Mouse (Mus musculus): ENCODE data around the gene Tspan32. TPM values are rescaled to one million over a fixed set of nuclear protein-coding genes. Genes with fewer than 3 reads are reported as not detected.

Gene Tspan32
- polyA plus RNA-seq, 1 experiment from 2014 or later, result 0.28 TPM

- WGBS, result 98% methylated on average over 1 of the region's 1 CpGs
- Histone ChIP-seq H3K27me3 (replicated peaks; ENCODE audit: control insufficient read depth, insufficient read depth, low read length) (no peaks in the 10 kb centered on the region), H3K27ac (ENCODE audit: low read depth, low read length) (no peak overlapping the region), H3K4me3 (ENCODE audit: low read length) (no peak overlapping the region), H3K36me3 (ENCODE audit: control insufficient read depth, insufficient read depth, low read length) (peaks cover 12% of the 10 kb centered on the region), H3K4me1 (ENCODE audit: control insufficient read depth, insufficient read depth, low read depth, low read length) (no peaks in the 10 kb centered on the region), H3K9ac (ENCODE audit: low read depth, low read length) (no peak overlapping the region), H3K9me3 (ENCODE audit: control insufficient read depth, low read length) (no peaks in the 10 kb centered on the region), H3K4me2 (ENCODE audit: low read length) (no peak overlapping the region)
- ATAC-seq, result no peak
Observed at GRCm38 (mm10) chr7:143024293-143024692, 19.4 kb downstream of the Tspan32 start.

GRCm38 (mm10) chr7:143025496-143025895, 20.6 kb downstream of the Tspan32 start:
- Histone ChIP-seq H3K36me3 (ENCODE audit: control insufficient read depth, insufficient read depth, low read length) (peaks cover 15% of the 10 kb centered on the region), H3K27ac (ENCODE audit: low read depth, low read length) (no peak overlapping the region), H3K4me2 (ENCODE audit: low read length) (no peak overlapping the region), H3K9ac (ENCODE audit: low read depth, low read length) (no peak overlapping the region), H3K4me3 (ENCODE audit: low read length) (no peak overlapping the region), H3K9me3 (ENCODE audit: control insufficient read depth, low read length) (no peaks in the 10 kb centered on the region), H3K4me1 (ENCODE audit: control insufficient read depth, insufficient read depth, low read depth, low read length) (no peaks in the 10 kb centered on the region), H3K27me3 (replicated peaks; ENCODE audit: control insufficient read depth, insufficient read depth, low read length) (no peaks in the 10 kb centered on the region)
- WGBS, result 93% methylated on average over 3 of the region's 3 CpGs
- no peak for ATAC-seq

- Histone ChIP-seq H3K27me3 (replicated peaks; ENCODE audit: control insufficient read depth, insufficient read depth, low read length) (no peaks in the 10 kb centered on the region), H3K4me3 (ENCODE audit: low read length) (no peak overlapping the region), H3K27ac (ENCODE audit: low read depth, low read length) (no peak overlapping the region), H3K4me1 (ENCODE audit: control insufficient read depth, insufficient read depth, low read depth, low read length) (no peaks in the 10 kb centered on the region), H3K4me2 (ENCODE audit: low read length) (no peak overlapping the region), H3K9me3 (ENCODE audit: control insufficient read depth, low read length) (no peaks in the 10 kb centered on the region), H3K36me3 (ENCODE audit: control insufficient read depth, insufficient read depth, low read length) (peaks cover 19% of the 10 kb centered on the region), H3K9ac (ENCODE audit: low read depth, low read length) (no peak overlapping the region)
- WGBS, result 85% methylated on average over 4 of the region's 4 CpGs
- ATAC-seq, result no peak
Observed at GRCm38 (mm10) chr7:143027196-143027595, 22.4 kb downstream of the Tspan32 start.

- 88% methylated on average over 1 of the region's 1 CpGs for WGBS
- Histone ChIP-seq H3K9me3 (ENCODE audit: control insufficient read depth, low read length) (no peaks in the 10 kb centered on the region), H3K36me3 (ENCODE audit: control insufficient read depth, insufficient read depth, low read length) (peaks cover 28% of the 10 kb centered on the region), H3K4me3 (ENCODE audit: low read length) (no peak overlapping the region), H3K4me1 (ENCODE audit: control insufficient read depth, insufficient read depth, low read depth, low read length) (no peaks in the 10 kb centered on the region), H3K27ac (ENCODE audit: low read depth, low read length) (no peak overlapping the region), H3K9ac (ENCODE audit: low read depth, low read length) (no peak overlapping the region), H3K4me2 (ENCODE audit: low read length) (no peak overlapping the region), H3K27me3 (replicated peaks; ENCODE audit: control insufficient read depth, insufficient read depth, low read length) (no peaks in the 10 kb centered on the region)
- no peak for ATAC-seq
Observed at GRCm38 (mm10) chr7:143031816-143032215, 27.0 kb downstream of the Tspan32 start.

- no peak overlapping the region for H3K4me3 ChIP-seq (ENCODE audit: low read length)
- H3K4me2 ChIP-seq (ENCODE audit: low read length), result no peak overlapping the region
- no peaks in the 10 kb centered on the region for H3K4me1 ChIP-seq (ENCODE audit: control insufficient read depth, insufficient read depth, low read depth, low read length)
- 83% methylated on average over 4 of the region's 4 CpGs for WGBS
- H3K36me3 ChIP-seq (ENCODE audit: control insufficient read depth, insufficient read depth, low read length), result peaks cover 26% of the 10 kb centered on the region
- no peak overlapping the region for H3K9ac ChIP-seq (ENCODE audit: low read depth, low read length)
- no peak overlapping the region for H3K27ac ChIP-seq (ENCODE audit: low read depth, low read length)
- ATAC-seq, result no peak
- no peaks in the 10 kb centered on the region for H3K9me3 ChIP-seq (ENCODE audit: control insufficient read depth, low read length)
- H3K27me3 ChIP-seq (replicated peaks; ENCODE audit: control insufficient read depth, insufficient read depth, low read length), result no peaks in the 10 kb centered on the region
Observed at GRCm38 (mm10) chr7:143033581-143033980, 28.7 kb downstream of the Tspan32 start.

- Histone ChIP-seq H3K9ac (ENCODE audit: low read depth, low read length) (no peak overlapping the region), H3K4me2 (ENCODE audit: low read length) (no peak overlapping the region), H3K27ac (ENCODE audit: low read depth, low read length) (no peak overlapping the region), H3K9me3 (ENCODE audit: control insufficient read depth, low read length) (no peaks in the 10 kb centered on the region), H3K4me3 (ENCODE audit: low read length) (no peak overlapping the region), H3K4me1 (ENCODE audit: control insufficient read depth, insufficient read depth, low read depth, low read length) (no peaks in the 10 kb centered on the region), H3K27me3 (replicated peaks; ENCODE audit: control insufficient read depth, insufficient read depth, low read length) (no peaks in the 10 kb centered on the region), H3K36me3 (ENCODE audit: control insufficient read depth, insufficient read depth, low read length) (peaks cover 23% of the 10 kb centered on the region)
- WGBS, result 85% methylated on average over 2 of the region's 2 CpGs
- ATAC-seq, result no peak
Observed at GRCm38 (mm10) chr7:143034112-143034511, 29.3 kb downstream of the Tspan32 start.

GRCm38 (mm10) chr7:143034519-143035450, 29.9 kb downstream of the Tspan32 start:
- Histone ChIP-seq H3K27ac (ENCODE audit: low read depth, low read length) (no peak overlapping the region), H3K9me3 (ENCODE audit: control insufficient read depth, low read length) (no peaks in the 10 kb centered on the region), H3K36me3 (ENCODE audit: control insufficient read depth, insufficient read depth, low read length) (peaks cover 23% of the 10 kb centered on the region), H3K4me1 (ENCODE audit: control insufficient read depth, insufficient read depth, low read depth, low read length) (no peaks in the 10 kb centered on the region), H3K4me2 (ENCODE audit: low read length) (no peak overlapping the region), H3K27me3 (replicated peaks; ENCODE audit: control insufficient read depth, insufficient read depth, low read length) (no peaks in the 10 kb centered on the region), H3K9ac (ENCODE audit: low read depth, low read length) (no peak overlapping the region), H3K4me3 (ENCODE audit: low read length) (no peak overlapping the region)
- no peak for ATAC-seq
- 93% methylated on average over 8 of the region's 8 CpGs for WGBS

- no peaks in the 10 kb centered on the region for H3K9me3 ChIP-seq (ENCODE audit: control insufficient read depth, low read length)
- 86% methylated on average over 3 of the region's 3 CpGs for WGBS
- no peak overlapping the region for H3K27ac ChIP-seq (ENCODE audit: low read depth, low read length)
- no peaks in the 10 kb centered on the region for H3K4me1 ChIP-seq (ENCODE audit: control insufficient read depth, insufficient read depth, low read depth, low read length)
- peaks cover 16% of the 10 kb centered on the region for H3K36me3 ChIP-seq (ENCODE audit: control insufficient read depth, insufficient read depth, low read length)
- H3K27me3 ChIP-seq (replicated peaks; ENCODE audit: control insufficient read depth, insufficient read depth, low read length), result no peaks in the 10 kb centered on the region
- H3K4me2 ChIP-seq (ENCODE audit: low read length), result no peak overlapping the region
- ATAC-seq, result no peak
- no peak overlapping the region for H3K4me3 ChIP-seq (ENCODE audit: low read length)
- H3K9ac ChIP-seq (ENCODE audit: low read depth, low read length), result no peak overlapping the region
Observed at GRCm38 (mm10) chr7:143036787-143037186, 31.9 kb downstream of the Tspan32 start.

- no peaks in the 10 kb centered on the region for H3K4me1 ChIP-seq (ENCODE audit: control insufficient read depth, insufficient read depth, low read depth, low read length)
- no peak for ATAC-seq
- WGBS, result 95% methylated on average over 4 of the region's 4 CpGs
Observed at GRCm38 (mm10) chr7:143037306-143037705, 32.5 kb downstream of the Tspan32 start.

More at GRCm38 (mm10) chr7:143037306-143037705, 32.5 kb downstream of the Tspan32 start:
- H3K4me3 ChIP-seq (ENCODE audit: low read length), result no peak overlapping the region
- no peaks in the 10 kb centered on the region for H3K9me3 ChIP-seq (ENCODE audit: control insufficient read depth, low read length)
- no peak overlapping the region for H3K4me2 ChIP-seq (ENCODE audit: low read length)
- H3K27ac ChIP-seq (ENCODE audit: low read depth, low read length), result no peak overlapping the region
- peaks cover 15% of the 10 kb centered on the region for H3K36me3 ChIP-seq (ENCODE audit: control insufficient read depth, insufficient read depth, low read length)
- no peaks in the 10 kb centered on the region for H3K27me3 ChIP-seq (replicated peaks; ENCODE audit: control insufficient read depth, insufficient read depth, low read length)
- no peak overlapping the region for H3K9ac ChIP-seq (ENCODE audit: low read depth, low read length)

All from hindbrain, embryonic 16.5 days (tissue).